Mouse (Mus musculus): ENCODE data around the gene Gsk3b. TPM values are rescaled to one million over a fixed set of nuclear protein-coding genes. Genes with fewer than 3 reads are reported as not detected.
"Not testable (repeated sequence)": the region's sequence is repeated elsewhere in the genome, so short reads cannot be mapped to it uniquely, and the experiment has no call there.

The Gsk3b gene
- polyA plus RNA-seq, 1 experiment from 2014 or later: 140 TPM

DNA sequence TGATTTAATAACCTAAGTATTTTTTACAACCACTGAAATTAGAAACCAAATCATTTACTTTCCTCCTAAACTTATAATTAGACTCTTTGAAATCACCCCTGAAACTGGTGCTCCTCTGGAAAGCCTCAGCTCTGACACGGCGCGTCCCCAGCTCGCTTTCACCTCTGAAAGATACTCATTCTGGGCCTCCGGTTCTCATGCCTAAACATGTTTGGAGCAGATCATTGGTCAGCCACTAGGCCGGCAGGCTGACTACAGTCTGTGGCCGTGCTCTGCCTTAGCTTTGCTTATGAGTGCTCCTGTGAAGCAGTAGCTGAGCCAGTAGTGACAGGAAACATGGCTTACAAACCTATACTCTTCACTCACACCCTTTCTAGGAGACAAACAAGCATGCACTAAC is 116.5 kb downstream of the Gsk3b start:
- 95% methylated on average over 7 of the region's 7 CpGs for whole genome bisulfite sequencing
- Histone ChIP-seq H3K27ac (no peak overlapping the region), H3K27me3 (no peaks in the 10 kb centered on the region), H3K4me2 (no peak overlapping the region), H3K4me1 (no peaks in the 10 kb centered on the region), H3K4me3 (no peak overlapping the region), H3K9me3 (replicated peaks) (no peaks in the 10 kb centered on the region), H3K36me3 (ENCODE audit: poor library complexity, severe bottlenecking) (peaks cover 36% of the 10 kb centered on the region), H3K9ac (no peak overlapping the region)
- ATAC-seq: no peak

DNA sequence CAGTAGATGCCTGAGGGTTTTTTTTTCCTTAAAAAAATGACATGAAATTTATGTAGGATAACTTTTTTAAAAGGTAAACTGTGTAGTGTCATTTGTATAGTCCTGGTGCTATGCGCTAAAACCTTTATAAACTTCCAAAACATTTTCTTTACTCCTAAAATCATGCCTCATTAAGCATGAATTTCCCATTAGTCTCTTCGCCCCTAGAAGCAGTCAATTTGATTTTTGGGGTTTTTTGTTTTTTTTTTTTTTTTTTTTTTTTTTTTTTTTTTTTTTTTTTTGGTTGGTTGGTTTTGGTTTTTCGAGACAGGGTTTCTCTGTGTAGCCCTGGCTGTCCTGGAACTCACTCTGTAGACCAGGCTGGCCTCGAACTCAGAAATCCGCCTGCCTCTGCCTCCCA is 133.7 kb downstream of the Gsk3b start:
- not testable (repeated sequence) for H3K9ac ChIP-seq; ATAC-seq; H3K4me1 ChIP-seq; H3K4me3 ChIP-seq; H3K4me2 ChIP-seq; H3K27me3 ChIP-seq; H3K9me3 ChIP-seq (replicated peaks); H3K27ac ChIP-seq
- H3K36me3 ChIP-seq (ENCODE audit: poor library complexity, severe bottlenecking): peaks cover 53% of the 10 kb centered on the region
- 91% methylated on average over 5 of the region's 5 CpGs for WGBS

DNA sequence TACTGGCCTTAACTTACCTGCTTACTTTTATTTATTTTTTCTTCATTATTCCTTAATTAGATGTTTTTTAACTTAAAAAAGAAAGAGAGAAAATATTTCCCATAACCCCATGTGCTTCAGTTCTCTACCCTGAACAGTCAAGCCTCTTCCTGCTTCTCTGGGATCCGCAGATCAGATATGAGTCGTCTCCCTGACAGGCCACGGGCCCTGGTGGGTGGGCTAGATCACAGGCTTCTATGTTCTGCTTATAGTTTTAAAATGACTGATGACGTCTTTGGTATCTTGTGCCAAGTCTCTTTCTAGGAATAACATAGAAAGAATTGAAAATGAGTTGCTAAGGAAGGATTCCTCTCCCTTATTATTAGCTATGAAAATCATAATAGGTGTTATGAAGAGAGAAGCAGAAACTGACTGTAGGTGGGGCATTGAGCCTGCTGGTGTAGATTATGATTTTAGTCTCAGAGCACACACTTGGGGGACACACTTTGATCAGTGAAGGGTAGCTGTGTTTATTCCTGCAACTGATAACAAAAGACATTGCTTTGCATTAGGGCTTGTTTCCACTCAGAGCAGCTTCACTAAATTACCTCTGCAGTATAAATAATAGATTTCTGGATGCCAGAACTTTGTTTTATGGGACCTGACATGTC is 148.3 kb downstream of the Gsk3b start:
- ATAC-seq: no peak
- Histone ChIP-seq H3K27ac (no peak overlapping the region), H3K9me3 (replicated peaks) (no peaks in the 10 kb centered on the region), H3K9ac (no peak overlapping the region), H3K4me1 (no peaks in the 10 kb centered on the region), H3K4me2 (no peak overlapping the region), H3K36me3 (ENCODE audit: poor library complexity, severe bottlenecking) (peaks cover 40% of the 10 kb centered on the region), H3K27me3 (no peaks in the 10 kb centered on the region), H3K4me3 (no peak overlapping the region)
- WGBS: 86% methylated on average over 4 of the region's 4 CpGs

DNA sequence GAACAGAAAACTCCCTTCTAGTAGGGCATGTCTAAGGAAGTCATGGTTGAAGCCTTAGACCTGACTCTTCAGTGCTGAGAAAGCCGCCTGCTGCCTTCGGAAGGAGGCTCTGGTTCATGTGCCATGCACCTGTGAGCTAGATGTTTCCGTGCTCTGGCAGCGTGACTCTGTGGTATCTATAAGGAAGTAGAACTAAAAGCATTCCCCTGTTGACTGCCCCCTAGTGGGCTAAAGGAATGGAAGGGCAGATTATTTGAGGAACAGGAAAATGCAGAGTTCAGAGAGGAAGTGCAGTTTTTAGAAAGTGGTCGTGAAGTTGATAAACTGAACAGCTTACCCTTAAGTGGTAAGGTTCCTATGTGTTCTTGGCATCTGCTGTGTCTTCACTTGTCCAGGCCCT is 150.9 kb downstream of the Gsk3b start:
- no peaks in the 10 kb centered on the region for H3K9me3 ChIP-seq (replicated peaks)
- H3K4me3 ChIP-seq: no peak overlapping the region
- no peak overlapping the region for H3K27ac ChIP-seq
- no peak overlapping the region for H3K4me2 ChIP-seq
- no peaks in the 10 kb centered on the region for H3K27me3 ChIP-seq
- peaks cover 46% of the 10 kb centered on the region for H3K36me3 ChIP-seq (ENCODE audit: poor library complexity, severe bottlenecking)
- no peaks in the 10 kb centered on the region for H3K4me1 ChIP-seq
- 85% methylated on average over 5 of the region's 5 CpGs for WGBS
- no peak for ATAC-seq
- H3K9ac ChIP-seq: no peak overlapping the region

DNA sequence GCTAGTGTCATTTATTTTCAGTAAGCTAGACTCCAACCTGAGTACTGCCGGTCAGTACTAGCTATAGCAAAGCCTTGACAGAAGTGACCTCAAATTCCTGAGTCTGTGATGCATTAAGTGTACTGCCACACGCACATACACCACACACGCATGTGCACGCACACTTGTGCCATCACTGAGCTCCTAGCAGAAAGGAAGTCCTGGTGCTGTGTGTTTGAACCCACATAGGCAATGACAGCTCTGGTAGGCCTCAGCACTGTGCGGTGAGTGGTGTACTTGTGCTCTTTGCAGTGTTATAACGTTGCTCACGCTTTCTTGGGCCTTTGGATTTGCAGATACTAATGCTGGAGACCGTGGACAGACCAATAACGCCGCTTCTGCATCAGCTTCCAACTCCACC is 151.4 kb downstream of the Gsk3b start:
- H3K9me3 ChIP-seq (replicated peaks): no peaks in the 10 kb centered on the region
- H3K9ac ChIP-seq: no peak overlapping the region
- peak; percentile 41; the same call in 1 of the 2 replicates for ATAC-seq
- peaks cover 46% of the 10 kb centered on the region for H3K36me3 ChIP-seq (ENCODE audit: poor library complexity, severe bottlenecking)
- H3K27ac ChIP-seq: no peak overlapping the region
- no peak overlapping the region for H3K4me2 ChIP-seq
- no peak overlapping the region for H3K4me3 ChIP-seq
- H3K27me3 ChIP-seq: no peaks in the 10 kb centered on the region
- no peaks in the 10 kb centered on the region for H3K4me1 ChIP-seq
- 94% methylated on average over 10 of the region's 10 CpGs for WGBS

DNA sequence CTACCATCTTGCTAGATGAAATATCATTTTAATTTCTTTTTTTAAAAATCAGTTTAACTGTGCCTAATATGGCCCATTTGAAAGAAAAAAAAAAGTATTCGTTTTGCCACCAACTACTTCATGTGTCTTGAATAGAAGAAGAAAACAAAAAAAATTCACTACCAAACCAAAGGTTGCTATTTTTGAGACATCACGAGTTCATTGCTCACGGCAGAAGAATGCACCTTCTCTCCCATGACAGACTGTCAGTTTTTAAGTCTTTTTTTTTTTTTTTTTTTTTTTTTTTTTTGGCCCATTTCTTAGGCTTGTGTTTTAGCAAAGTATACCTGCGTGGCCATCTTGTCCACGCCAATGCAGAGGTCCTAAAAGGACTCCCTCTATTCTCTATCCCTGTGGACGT is 155.3 kb downstream of the Gsk3b start:
- peaks cover 37% of the 10 kb centered on the region for H3K36me3 ChIP-seq (ENCODE audit: poor library complexity, severe bottlenecking)
- ATAC-seq: no peak
- no peak overlapping the region for H3K4me2 ChIP-seq
- WGBS: 88% methylated on average over 6 of the region's 6 CpGs
- no peaks in the 10 kb centered on the region for H3K9me3 ChIP-seq (replicated peaks)
- no peak overlapping the region for H3K9ac ChIP-seq
- no peak overlapping the region for H3K4me3 ChIP-seq
- no peak overlapping the region for H3K27ac ChIP-seq
- H3K4me1 ChIP-seq: no peaks in the 10 kb centered on the region
- H3K27me3 ChIP-seq: no peaks in the 10 kb centered on the region

DNA sequence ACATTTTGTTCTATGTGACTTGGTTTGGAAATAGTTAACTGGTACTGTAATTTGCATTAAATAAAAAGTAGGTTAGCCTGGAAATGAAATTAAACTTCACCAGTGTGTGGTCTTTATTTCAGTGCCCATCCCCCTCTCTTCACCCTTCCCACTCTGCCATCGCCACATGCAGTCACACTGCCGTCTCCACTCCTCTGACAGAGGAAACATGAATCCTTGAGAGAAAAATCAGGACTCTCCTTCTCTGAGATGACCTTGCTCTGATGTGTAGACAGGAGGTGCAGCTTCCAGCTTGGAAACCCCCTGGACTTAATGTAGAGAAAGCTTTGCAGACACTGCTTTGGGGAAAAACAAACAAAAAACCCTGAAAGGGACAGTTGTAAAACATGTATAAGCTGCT is 156.6 kb downstream of the Gsk3b start:
- H3K4me1 ChIP-seq: no peaks in the 10 kb centered on the region
- no peaks in the 10 kb centered on the region for H3K9me3 ChIP-seq (replicated peaks)
- WGBS: 69% methylated on average over 2 of the region's 2 CpGs
- no peak overlapping the region for H3K27ac ChIP-seq
- H3K9ac ChIP-seq: no peak overlapping the region
- H3K4me2 ChIP-seq: no peak overlapping the region
- H3K27me3 ChIP-seq: no peaks in the 10 kb centered on the region
- H3K4me3 ChIP-seq: no peak overlapping the region
- no peak for ATAC-seq
- peaks cover 33% of the 10 kb centered on the region for H3K36me3 ChIP-seq (ENCODE audit: poor library complexity, severe bottlenecking)

DNA sequence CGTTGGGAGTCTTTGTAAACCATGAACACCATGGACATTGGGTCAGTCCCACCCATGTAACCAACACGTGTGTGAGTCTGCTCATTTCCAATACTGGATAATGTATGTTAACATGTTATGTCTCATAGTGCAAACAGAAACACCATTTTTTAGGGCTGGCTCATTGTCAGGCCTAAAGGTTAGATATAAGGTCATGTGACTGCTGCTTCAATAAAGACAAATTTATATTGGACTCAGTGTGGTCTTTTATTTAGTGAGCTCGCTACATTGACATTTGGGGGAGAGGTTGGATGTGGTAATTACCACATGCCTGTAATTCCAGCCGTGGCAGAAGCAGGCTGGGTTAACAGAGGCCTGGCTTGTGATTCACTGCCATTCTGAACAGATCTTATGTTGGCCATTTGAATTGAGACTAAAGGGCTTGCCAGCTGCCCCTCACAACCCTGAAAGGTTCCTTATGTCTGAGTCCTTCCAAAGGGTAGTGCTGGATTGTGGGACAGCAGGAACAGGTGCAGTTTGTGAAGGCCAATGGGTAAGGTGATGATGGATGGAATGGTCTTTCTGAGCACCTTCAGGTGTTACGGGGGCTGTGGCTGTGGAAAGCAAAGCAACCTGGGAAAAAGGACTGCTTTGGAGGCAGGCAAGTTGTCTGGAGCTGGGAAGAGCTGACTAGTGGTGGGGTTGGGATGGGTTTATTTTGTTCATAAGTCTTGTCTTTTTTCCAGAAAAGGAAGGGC is 157.2 kb downstream of the Gsk3b start:
- Histone ChIP-seq H3K4me1 (no peaks in the 10 kb centered on the region), H3K27ac (no peak overlapping the region), H3K9ac (no peak overlapping the region), H3K4me3 (no peak overlapping the region), H3K27me3 (no peaks in the 10 kb centered on the region), H3K9me3 (replicated peaks) (no peaks in the 10 kb centered on the region), H3K36me3 (ENCODE audit: poor library complexity, severe bottlenecking) (peaks cover 26% of the 10 kb centered on the region), H3K4me2 (no peak overlapping the region)
- ATAC-seq: no peak
- 82% methylated on average over 5 of the region's 5 CpGs for WGBS

DNA sequence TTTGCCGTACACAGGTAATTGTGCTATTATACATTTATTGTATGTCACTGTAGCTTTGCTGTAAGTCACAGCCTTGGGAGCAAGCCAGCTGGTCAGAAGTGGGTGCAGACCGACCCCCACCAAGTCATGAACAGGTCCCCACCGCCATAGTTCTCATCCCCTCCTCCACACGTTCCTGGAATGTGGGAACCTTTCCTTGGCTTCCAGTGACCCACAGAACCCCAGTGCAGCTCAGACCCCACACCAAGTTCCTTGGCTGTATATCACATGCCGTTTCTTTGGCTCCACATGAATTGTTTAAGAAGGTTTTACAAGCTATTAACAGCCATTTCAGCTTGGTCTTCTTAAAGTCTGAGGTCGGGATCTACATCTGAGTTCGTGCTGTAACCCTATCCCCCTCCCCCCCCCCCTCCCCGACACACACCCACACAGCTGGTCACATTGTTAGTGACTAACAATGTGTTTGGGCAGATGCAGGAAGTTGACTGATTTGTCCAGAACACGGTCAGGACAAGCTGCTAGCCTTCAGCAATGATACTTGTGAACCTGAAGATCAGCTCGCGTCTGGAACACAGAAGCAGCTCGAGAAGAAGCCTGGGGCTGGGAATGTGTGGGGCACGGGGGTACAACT is 159.6 kb downstream of the Gsk3b start:
- 59% methylated on average over 13 of the region's 13 CpGs for WGBS
- H3K27me3 ChIP-seq: no peaks in the 10 kb centered on the region
- peaks cover 9% of the 10 kb centered on the region; the same call in 1 of the 2 replicates for H3K36me3 ChIP-seq (ENCODE audit: poor library complexity, severe bottlenecking)
- H3K27ac ChIP-seq: no peak overlapping the region
- no peak overlapping the region for H3K4me2 ChIP-seq
- H3K9me3 ChIP-seq (replicated peaks): no peaks in the 10 kb centered on the region
- H3K4me1 ChIP-seq: no peaks in the 10 kb centered on the region
- no peak for ATAC-seq
- no peak overlapping the region for H3K9ac ChIP-seq
- H3K4me3 ChIP-seq: no peak overlapping the region

DNA sequence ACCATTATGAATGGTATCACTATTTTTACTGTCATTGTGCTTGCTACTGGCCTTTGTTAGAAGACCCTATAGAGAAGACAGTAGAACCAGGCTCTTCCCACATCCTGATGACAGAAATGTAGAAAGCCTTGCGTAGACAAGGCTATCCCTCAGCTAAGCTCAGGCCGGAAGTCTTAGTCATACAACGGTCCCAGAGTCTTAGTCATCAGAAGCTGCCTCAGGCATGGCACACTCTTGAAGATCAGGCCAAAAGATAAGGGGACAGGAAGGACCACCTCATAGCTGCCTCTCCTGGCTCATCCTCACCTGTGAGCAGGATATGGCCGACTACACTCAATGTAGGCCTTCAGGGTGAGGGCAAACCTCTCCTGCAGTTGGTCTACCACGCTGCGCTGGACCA is 161.7 kb downstream of the Gsk3b start:
- H3K4me2 ChIP-seq: no peak overlapping the region
- no peaks in the 10 kb centered on the region for H3K27me3 ChIP-seq
- H3K27ac ChIP-seq: no peak overlapping the region
- H3K4me1 ChIP-seq: no peaks in the 10 kb centered on the region
- no peak overlapping the region for H3K4me3 ChIP-seq
- ATAC-seq: no peak
- no peaks in the 10 kb centered on the region for H3K9me3 ChIP-seq (replicated peaks)
- WGBS: 92% methylated on average over 6 of the region's 6 CpGs
- no peak overlapping the region for H3K9ac ChIP-seq
- peaks cover 4% of the 10 kb centered on the region; the same call in 1 of the 2 replicates for H3K36me3 ChIP-seq (ENCODE audit: poor library complexity, severe bottlenecking)

DNA sequence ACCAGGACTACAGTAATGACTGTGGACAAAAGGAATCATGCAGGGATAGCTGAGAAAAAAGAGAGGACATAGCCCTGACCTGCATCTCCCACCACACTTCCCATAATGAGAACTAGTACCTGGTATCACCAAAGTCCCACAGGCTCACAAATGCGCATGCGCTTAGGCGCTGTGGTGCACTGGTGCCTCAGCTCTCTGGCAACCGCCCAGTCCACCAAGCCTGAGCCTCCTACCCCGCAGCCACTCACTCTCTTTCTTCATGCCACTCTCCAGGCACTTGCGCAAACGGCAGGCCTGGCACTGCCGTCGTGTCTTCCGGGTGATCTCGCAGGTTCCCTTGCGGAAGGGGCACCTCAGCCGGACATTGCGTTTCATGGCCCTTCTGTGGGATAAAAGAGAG is 165.2 kb downstream of the Gsk3b start:
- Histone ChIP-seq H3K9ac (no peak overlapping the region), H3K4me1 (no peaks in the 10 kb centered on the region), H3K27me3 (no peaks in the 10 kb centered on the region), H3K36me3 (ENCODE audit: poor library complexity, severe bottlenecking) (no peaks in the 10 kb centered on the region), H3K27ac (no peak overlapping the region), H3K4me3 (no peak overlapping the region), H3K9me3 (replicated peaks) (no peaks in the 10 kb centered on the region), H3K4me2 (no peak overlapping the region)
- no peak for ATAC-seq
- 83% methylated on average over 14 of the region's 14 CpGs for WGBS

DNA sequence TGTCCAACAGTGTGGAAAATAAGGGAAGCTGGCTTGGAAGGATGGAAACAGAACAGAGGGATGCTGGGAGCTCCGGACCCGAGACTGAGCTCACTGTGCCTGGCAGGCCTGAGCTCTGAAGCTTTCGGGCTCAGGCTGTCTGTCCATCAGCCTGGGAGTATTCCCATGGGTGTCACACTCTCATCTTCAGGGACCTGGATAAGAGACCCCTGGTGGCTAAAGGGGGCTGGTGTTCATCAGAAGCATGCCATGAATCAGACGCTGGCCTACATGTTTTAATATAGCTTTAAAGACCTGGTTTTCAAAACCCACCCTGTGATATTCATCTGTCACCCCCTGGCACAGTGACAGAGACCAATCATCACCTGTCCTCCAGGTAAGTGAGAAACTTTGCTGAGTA is 166.3 kb downstream of the Gsk3b start:
- Histone ChIP-seq H3K36me3 (ENCODE audit: poor library complexity, severe bottlenecking) (no peaks in the 10 kb centered on the region), H3K4me1 (no peaks in the 10 kb centered on the region), H3K27ac (no peak overlapping the region), H3K4me3 (no peak overlapping the region), H3K9ac (no peak overlapping the region), H3K27me3 (no peaks in the 10 kb centered on the region), H3K4me2 (no peak overlapping the region), H3K9me3 (replicated peaks) (no peaks in the 10 kb centered on the region)
- 79% methylated on average over 4 of the region's 4 CpGs for WGBS
- no peak for ATAC-seq
